Mouse (Mus musculus) ES-E14 (cell line): ENCODE results near the gene Cnpy4.

Source experiments
- CHD2 ChIP-seq: IDR thresholded peaks from 2 replicates; pipeline ENCODE4 v1.6.1; 2014; ENCODE audit warnings: mild to moderate bottlenecking, low read depth, low read length, inconsistent platforms
- HCFC1 ChIP-seq: IDR thresholded peaks from 2 replicates; pipeline ENCODE4 v1.6.1; 2012; ENCODE audit warnings: low read length, inconsistent platforms, borderline replicate concordance; ENCODE audit not compliant: insufficient read depth
- ZC3H11A ChIP-seq: IDR thresholded peaks from 2 replicates; pipeline ENCODE4 v1.6.1; 2012; ENCODE audit warnings: low read depth, mild to moderate bottlenecking, inconsistent platforms, low read length, borderline replicate concordance
- ZNF384 ChIP-seq: IDR thresholded peaks from 2 replicates; pipeline ENCODE4 v1.6.1; 2012; ENCODE audit warnings: low read depth, low read length, inconsistent platforms

DNA sequence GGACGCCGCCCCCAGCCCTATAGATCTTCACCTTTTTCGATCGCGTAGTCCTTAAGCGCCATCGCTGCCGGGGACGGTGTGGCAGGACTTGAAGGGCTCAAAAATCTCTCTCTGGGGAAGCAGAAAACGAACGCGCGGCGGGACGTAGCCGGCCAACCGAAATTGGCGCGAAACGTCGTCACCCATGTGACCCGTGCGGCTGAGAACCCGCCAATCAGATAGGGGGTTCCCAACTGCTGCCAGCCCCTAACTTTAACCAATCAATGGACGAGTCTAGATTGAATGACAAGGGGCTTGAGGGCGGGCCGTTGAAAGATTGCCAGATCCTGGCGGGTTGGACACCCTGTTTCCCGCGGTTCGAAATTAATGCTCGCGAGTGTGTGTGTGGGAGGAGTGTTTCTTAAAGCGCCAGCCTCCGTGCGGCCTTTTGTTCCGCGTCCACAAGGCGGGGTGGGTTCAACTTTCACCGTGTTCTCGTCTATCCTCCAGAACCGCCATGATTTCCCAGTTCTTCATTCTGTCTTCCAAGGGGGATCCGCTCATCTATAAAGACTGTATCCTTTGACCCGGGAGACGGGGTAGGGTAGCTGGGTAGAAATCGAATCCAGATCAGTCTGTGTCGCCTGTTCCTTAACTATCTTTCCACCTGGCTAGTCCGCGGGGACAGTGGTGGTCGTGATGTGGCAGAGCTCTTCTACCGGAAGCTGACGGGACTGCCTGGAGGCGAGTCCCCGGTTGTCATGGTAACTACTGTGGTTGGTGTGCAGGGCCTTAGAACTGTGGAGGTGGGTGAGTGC is 15.4 kb upstream of the Cnpy4 start, which contains the start of the genes Ap4m1 and Mcm7:
- no peak for TF ChIP-seq ZNF384
- no peak; the same call in 1 of the 2 replicates for TF ChIP-seq HCFC1
- TF ChIP-seq ZC3H11A, result no peak
- peak; percentile 84 for TF ChIP-seq CHD2
